Mouse (Mus musculus): ENCODE data around the gene Cxcl3. TPM values are rescaled to one million over a fixed set of nuclear protein-coding genes. Genes with fewer than 3 reads are reported as not detected.
"Not testable (repeated sequence)": the region's sequence is repeated elsewhere in the genome, so short reads cannot be mapped to it uniquely, and the experiment has no call there.

The Cxcl3 gene
- polyA plus RNA-seq, 1 experiment from 2014 or later: not detected

GRCm38 (mm10) chr5:90783697-90784096 is 2.2 kb upstream of the Cxcl3 start:
- Histone ChIP-seq H3K4me3 (ENCODE audit: low read depth, low read length) (no peak overlapping the region), H3K27ac (ENCODE audit: low read depth) (no peak overlapping the region), H3K9me3 (ENCODE audit: control insufficient read depth, low read length) (no peaks in the 10 kb centered on the region), H3K36me3 (ENCODE audit: control insufficient read depth, insufficient read depth, low read length) (no peaks in the 10 kb centered on the region), H3K4me2 (ENCODE audit: low read length) (no peak overlapping the region), H3K4me1 (replicated peaks; ENCODE audit: control insufficient read depth, insufficient read depth, low read length) (no peaks in the 10 kb centered on the region), H3K27me3 (replicated peaks; ENCODE audit: control insufficient read depth, insufficient read depth, low read length) (no peaks in the 10 kb centered on the region), H3K9ac (ENCODE audit: low read length) (no peak overlapping the region)
- ATAC-seq (replicated peaks; ENCODE audit: low FRiP score, low TSS enrichment, low read depth) (no peak), DNase-seq (ENCODE audit: low spot score) (no peak)
- WGBS: 79% methylated on average over 3 of the region's 3 CpGs

DNA sequence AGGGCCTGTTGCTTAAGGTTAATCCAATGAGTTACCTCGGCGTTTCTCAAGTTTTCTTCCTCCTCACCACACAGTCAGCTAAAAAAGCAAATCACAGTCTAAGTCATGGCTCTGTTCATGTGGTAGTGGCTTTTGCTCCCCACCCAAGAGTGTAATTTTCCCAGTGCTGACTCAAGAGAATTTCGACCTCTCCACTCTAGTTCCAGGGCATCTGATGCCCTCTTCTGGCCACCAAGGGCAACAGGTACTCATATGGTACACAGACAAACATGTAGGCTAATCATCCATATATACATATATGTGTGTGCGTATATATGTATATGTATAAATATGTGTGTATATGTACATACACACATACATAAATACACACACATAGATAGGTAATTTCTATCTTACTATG is 2.2 kb downstream of the Cxcl3 start:
- H3K4me3 ChIP-seq (ENCODE audit: low read depth, low read length): no peak overlapping the region
- WGBS: 82% methylated on average over 4 of the region's 4 CpGs
- H3K27ac ChIP-seq (ENCODE audit: low read depth): no peak overlapping the region
- no peak for ATAC-seq (replicated peaks; ENCODE audit: low FRiP score, low TSS enrichment, low read depth)
- H3K4me2 ChIP-seq (ENCODE audit: low read length): no peak overlapping the region
- H3K36me3 ChIP-seq (ENCODE audit: control insufficient read depth, insufficient read depth, low read length): no peaks in the 10 kb centered on the region
- no peak for DNase-seq (ENCODE audit: low spot score)
- H3K27me3 ChIP-seq (replicated peaks; ENCODE audit: control insufficient read depth, insufficient read depth, low read length): no peaks in the 10 kb centered on the region
- H3K9me3 ChIP-seq (ENCODE audit: control insufficient read depth, low read length): no peaks in the 10 kb centered on the region
- no peaks in the 10 kb centered on the region for H3K4me1 ChIP-seq (replicated peaks; ENCODE audit: control insufficient read depth, insufficient read depth, low read length)
- H3K9ac ChIP-seq (ENCODE audit: low read length): no peak overlapping the region

- Histone ChIP-seq H3K4me1 (replicated peaks; ENCODE audit: control insufficient read depth, insufficient read depth, low read length) (no peaks in the 10 kb centered on the region), H3K27me3 (replicated peaks; ENCODE audit: control insufficient read depth, insufficient read depth, low read length) (no peaks in the 10 kb centered on the region), H3K4me3 (ENCODE audit: low read depth, low read length) (no peak overlapping the region), H3K27ac (ENCODE audit: low read depth) (no peak overlapping the region), H3K36me3 (ENCODE audit: control insufficient read depth, insufficient read depth, low read length) (no peaks in the 10 kb centered on the region), H3K9ac (ENCODE audit: low read length) (no peak overlapping the region), H3K9me3 (ENCODE audit: control insufficient read depth, low read length) (no peaks in the 10 kb centered on the region), H3K4me2 (ENCODE audit: low read length) (no peak overlapping the region)
- DNase-seq (ENCODE audit: low spot score) (no peak), ATAC-seq (replicated peaks; ENCODE audit: low FRiP score, low TSS enrichment, low read depth) (no peak)
- WGBS: 69% methylated on average over 11 of the region's 11 CpGs
These were observed 3.6 kb downstream of the Cxcl3 start for GRCm38 (mm10) chr5:90789306-90790073.

- 36% methylated on average over 8 of the region's 8 CpGs for WGBS
- Histone ChIP-seq H3K4me1 (replicated peaks; ENCODE audit: control insufficient read depth, insufficient read depth, low read length) (no peaks in the 10 kb centered on the region), H3K27me3 (replicated peaks; ENCODE audit: control insufficient read depth, insufficient read depth, low read length) (no peaks in the 10 kb centered on the region), H3K4me3 (ENCODE audit: low read depth, low read length) (no peak overlapping the region), H3K9ac (ENCODE audit: low read length) (no peak overlapping the region), H3K27ac (ENCODE audit: low read depth) (no peak overlapping the region), H3K9me3 (ENCODE audit: control insufficient read depth, low read length) (no peaks in the 10 kb centered on the region), H3K36me3 (ENCODE audit: control insufficient read depth, insufficient read depth, low read length) (no peaks in the 10 kb centered on the region), H3K4me2 (ENCODE audit: low read length) (no peak overlapping the region)
- DNase-seq (ENCODE audit: low spot score): no peak
- ATAC-seq (replicated peaks; ENCODE audit: low FRiP score, low TSS enrichment, low read depth): no peak
These were observed 4.2 kb downstream of the Cxcl3 start for GRCm38 (mm10) chr5:90790074-90790502.

DNA sequence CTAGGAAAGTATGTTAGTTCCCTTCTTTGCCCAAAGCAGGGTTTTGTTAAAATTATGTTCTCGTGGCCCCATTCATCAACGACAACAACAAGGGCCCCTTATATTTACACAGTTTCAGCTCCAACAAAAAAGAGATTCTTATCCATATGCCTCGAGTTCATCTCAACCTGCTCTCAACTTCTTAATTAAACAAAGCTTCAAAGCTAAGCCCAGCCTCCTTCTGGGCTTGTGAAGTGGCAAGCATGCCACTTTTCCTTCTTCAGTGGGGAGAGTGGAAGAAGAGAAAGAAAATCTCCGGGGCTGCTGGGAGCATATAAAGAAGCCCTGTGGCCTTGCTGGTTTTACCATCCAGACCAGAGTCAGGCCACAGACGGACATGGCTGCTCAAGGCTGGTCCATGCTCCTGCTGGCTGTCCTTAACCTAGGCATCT is 8.3 kb downstream of the Cxcl3 start, which contains the start of gene Cxcl15:
TSS of gene Cxcl15 (plus strand) at position 340 of the 431 bp plus-strand sequence.
- ATAC-seq (replicated peaks; ENCODE audit: low FRiP score, low TSS enrichment, low read depth) (no peak), DNase-seq (ENCODE audit: low spot score) (no peak)
- no peaks in the 10 kb centered on the region for H3K27me3 ChIP-seq (replicated peaks; ENCODE audit: control insufficient read depth, insufficient read depth, low read length)
- 52% methylated on average over 5 of the region's 5 CpGs for WGBS
- no peak within 1 kb of the TSS for H3K4me3 ChIP-seq (ENCODE audit: low read depth, low read length)
- H3K36me3 ChIP-seq (ENCODE audit: control insufficient read depth, insufficient read depth, low read length): no peaks in the 10 kb centered on the region
- no peaks in the 10 kb centered on the region for H3K9me3 ChIP-seq (ENCODE audit: control insufficient read depth, low read length)
- no peak within 1 kb of the TSS for H3K4me2 ChIP-seq (ENCODE audit: low read length)
- H3K27ac ChIP-seq (ENCODE audit: low read depth): no peak within 1 kb of the TSS
- H3K4me1 ChIP-seq (replicated peaks; ENCODE audit: control insufficient read depth, insufficient read depth, low read length): no peaks in the 10 kb centered on the region
- H3K9ac ChIP-seq (ENCODE audit: low read length): no peak within 1 kb of the TSS

DNA sequence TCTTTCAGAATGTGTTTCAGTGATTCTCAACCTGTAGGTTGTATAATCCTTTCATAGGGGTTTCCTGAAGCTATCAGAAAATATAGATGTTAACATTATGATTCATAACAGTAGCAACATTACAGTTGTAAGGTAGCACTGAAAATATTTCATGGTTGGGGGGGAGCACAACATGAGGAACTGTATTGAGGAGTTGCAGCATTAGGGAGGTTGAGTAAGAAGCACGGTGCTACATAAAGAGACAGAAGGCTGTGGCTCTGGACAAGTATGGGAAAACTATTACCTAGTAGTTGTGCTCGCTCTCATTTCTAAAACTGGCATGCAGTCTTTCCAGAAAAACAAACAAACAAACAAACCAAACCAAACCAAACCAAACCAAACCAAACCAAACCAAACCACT is 9.5 kb downstream of the Cxcl3 start:
- H3K9me3 ChIP-seq (ENCODE audit: control insufficient read depth, low read length); H3K27me3 ChIP-seq (replicated peaks; ENCODE audit: control insufficient read depth, insufficient read depth, low read length); H3K4me1 ChIP-seq (replicated peaks; ENCODE audit: control insufficient read depth, insufficient read depth, low read length); H3K9ac ChIP-seq (ENCODE audit: low read length); H3K36me3 ChIP-seq (ENCODE audit: control insufficient read depth, insufficient read depth, low read length); ATAC-seq (replicated peaks; ENCODE audit: low FRiP score, low TSS enrichment, low read depth); DNase-seq (ENCODE audit: low spot score); H3K4me3 ChIP-seq (ENCODE audit: low read depth, low read length); H3K4me2 ChIP-seq (ENCODE audit: low read length); H3K27ac ChIP-seq (ENCODE audit: low read depth): not testable (repeated sequence)
- 93% methylated on average over 2 of the region's 2 CpGs for WGBS

GRCm38 (mm10) chr5:90804574-90804973 is 18.7 kb downstream of the Cxcl3 start:
- Histone ChIP-seq H3K4me3 (ENCODE audit: low read depth, low read length) (no peak overlapping the region), H3K9me3 (ENCODE audit: control insufficient read depth, low read length) (no peaks in the 10 kb centered on the region), H3K27ac (ENCODE audit: low read depth) (no peak overlapping the region), H3K4me2 (ENCODE audit: low read length) (no peak overlapping the region), H3K27me3 (replicated peaks; ENCODE audit: control insufficient read depth, insufficient read depth, low read length) (no peaks in the 10 kb centered on the region), H3K4me1 (replicated peaks; ENCODE audit: control insufficient read depth, insufficient read depth, low read length) (no peaks in the 10 kb centered on the region), H3K36me3 (ENCODE audit: control insufficient read depth, insufficient read depth, low read length) (no peaks in the 10 kb centered on the region), H3K9ac (ENCODE audit: low read length) (no peak overlapping the region)
- DNase-seq (ENCODE audit: low spot score) (no peak), ATAC-seq (replicated peaks; ENCODE audit: low FRiP score, low TSS enrichment, low read depth) (no peak)

- DNase-seq (ENCODE audit: low spot score): no peak
- Histone ChIP-seq H3K36me3 (ENCODE audit: control insufficient read depth, insufficient read depth, low read length) (no peaks in the 10 kb centered on the region), H3K27me3 (replicated peaks; ENCODE audit: control insufficient read depth, insufficient read depth, low read length) (no peaks in the 10 kb centered on the region), H3K4me3 (ENCODE audit: low read depth, low read length) (no peak overlapping the region), H3K9ac (ENCODE audit: low read length) (no peak overlapping the region), H3K27ac (ENCODE audit: low read depth) (no peak overlapping the region), H3K9me3 (ENCODE audit: control insufficient read depth, low read length) (no peaks in the 10 kb centered on the region), H3K4me2 (ENCODE audit: low read length) (no peak overlapping the region), H3K4me1 (replicated peaks; ENCODE audit: control insufficient read depth, insufficient read depth, low read length) (no peaks in the 10 kb centered on the region)
- no peak for ATAC-seq (replicated peaks; ENCODE audit: low FRiP score, low TSS enrichment, low read depth)
These were observed 20.1 kb downstream of the Cxcl3 start for GRCm38 (mm10) chr5:90806050-90806449.

Measured in intestine, embryonic 14.5 days (tissue).